Mouse (Mus musculus) kidney, adult 10 weeks (tissue): ENCODE results near the gene Med12l. TPM values are rescaled to one million over a fixed set of nuclear protein-coding genes. Genes with fewer than 3 reads are reported as not detected.

Experiments
- polyA plus RNA-seq: library from polyadenylated mRNA; stranded (reverse); fragments of 350-450 nt; fragmentation: Illumina TruSeq; extraction: RNeasy Lipid Tissue Mini Kit (QIAGEN cat#74804); gene quantifications from one replicate; pipeline ENCODE4 v1.2.3, GENCODE M21; 2014; ENCODE audit warnings: low read depth, low replicate concordance

The Med12l gene
- 1.4 TPM for polyA plus RNA-seq

GRCm38 (mm10) chr3:59005271-59005995 lies at the start of gene Med12l:
Gene Med12l, plus strand, starts transcription at chr3:59005825.

GRCm38 (mm10) chr3:59101218-59101986 lies 95.8 kb downstream of the Med12l start, which contains the start of gene Gpr171:
Gene Gpr171, minus strand, starts transcription at chr3:59101821.

GRCm38 (mm10) chr3:59153424-59153823 lies 147.8 kb downstream of the Med12l start, which contains the start of gene P2ry14:
Gene P2ry14, minus strand, starts transcription at chr3:59153618.

GRCm38 (mm10) chr3:59194938-59195337 lies 189.3 kb downstream of the Med12l start, which contains the start of gene Gpr87:
Gene Gpr87, minus strand, starts transcription at chr3:59195104.

GRCm38 (mm10) chr3:59210727-59211126 lies 205.1 kb downstream of the Med12l start, which contains the start of gene P2ry13:
Gene P2ry13, minus strand, starts transcription at chr3:59210882.

GRCm38 (mm10) chr3:59262704-59263103 lies 257.1 kb downstream of the Med12l start, which contains the start of gene P2ry12:
Gene P2ry12, minus strand, starts transcription at chr3:59262871.

GRCm38 (mm10) chr3:59344065-59344905 lies 338.7 kb downstream of the Med12l start, which contains the start of gene Igsf10:
Gene Igsf10, minus strand, starts transcription at chr3:59344394.

Other genes starting within 250 kb of the Med12l start
- gene Mindy4b-ps, start 183.5 kb upstream of the Med12l start, polyA plus RNA-seq: not detected
- gene Clrn1, start 120.5 kb upstream of the Med12l start, polyA plus RNA-seq: not detected
- 0.20 TPM for gene Gpr171, start 96.0 kb downstream of the Med12l start, polyA plus RNA-seq
- 9.2 TPM for gene P2ry14, start 147.8 kb downstream of the Med12l start, polyA plus RNA-seq
- gene Gpr87, start 189.3 kb downstream of the Med12l start, polyA plus RNA-seq: not detected
- gene P2ry13, start 205.1 kb downstream of the Med12l start, polyA plus RNA-seq: 0.61 TPM